Mouse (Mus musculus): ENCODE results near the gene Ptov1. TPM values are rescaled to one million over a fixed set of nuclear protein-coding genes. Genes with fewer than 3 reads are reported as not detected.

Ptov1 gene
- polyA plus RNA-seq, 1 experiment from 2014 or later: 331 TPM

GRCm38 (mm10) chr7:44860576-44861428 lies 8.8 kb downstream of the Ptov1 start:
- Histone ChIP-seq H3K4me2 (replicated peaks; ENCODE audit: low read depth, low read length) (no peak overlapping the region), H3K9ac (ENCODE audit: low read depth, low read length) (no peak overlapping the region), H3K27me3 (ENCODE audit: control insufficient read depth, insufficient read depth, low read length) (no peaks in the 10 kb centered on the region), H3K27ac (ENCODE audit: low read depth, low read length) (0 out of 2 replicates have a peak overlapping the region, but pooled peaks have one; percentile 47), H3K9me3 (ENCODE audit: control insufficient read depth, low read length) (no peaks in the 10 kb centered on the region), H3K4me1 (replicated peaks; ENCODE audit: control insufficient read depth, insufficient read depth, low read length) (peaks cover 6% of the 10 kb centered on the region; the same call in 1 of the 2 replicates), H3K4me3 (ENCODE audit: low read depth, low read length) (no peak overlapping the region), H3K36me3 (ENCODE audit: control insufficient read depth, insufficient read depth, low read length) (peaks cover 17% of the 10 kb centered on the region; the same call in 1 of the 2 replicates)
- peak; percentile 41; the same call in 1 of the 2 replicates for ATAC-seq (ENCODE audit: low FRiP score)
- peak; percentile 85 for DNase-seq (ENCODE audit: low spot score)
- WGBS: 64% methylated on average over 22 of the region's 22 CpGs

- H3K4me1 ChIP-seq (replicated peaks; ENCODE audit: control insufficient read depth, insufficient read depth, low read length): peaks cover 10% of the 10 kb centered on the region
- ATAC-seq (ENCODE audit: low FRiP score): no peak
- DNase-seq (ENCODE audit: low spot score): no peak
- H3K4me2 ChIP-seq (replicated peaks; ENCODE audit: low read depth, low read length): no peak overlapping the region
- H3K27ac ChIP-seq (ENCODE audit: low read depth, low read length): no peak overlapping the region
- WGBS: 91% methylated on average over 11 of the region's 11 CpGs
- H3K27me3 ChIP-seq (ENCODE audit: control insufficient read depth, insufficient read depth, low read length): no peaks in the 10 kb centered on the region
- H3K9ac ChIP-seq (ENCODE audit: low read depth, low read length): no peak overlapping the region
- peaks cover 14% of the 10 kb centered on the region; the same call in 1 of the 2 replicates for H3K36me3 ChIP-seq (ENCODE audit: control insufficient read depth, insufficient read depth, low read length)
- no peaks in the 10 kb centered on the region for H3K9me3 ChIP-seq (ENCODE audit: control insufficient read depth, low read length)
- H3K4me3 ChIP-seq (ENCODE audit: low read depth, low read length): no peak overlapping the region
These were observed 9.7 kb downstream of the Ptov1 start for GRCm38 (mm10) chr7:44859896-44860295.

DNA sequence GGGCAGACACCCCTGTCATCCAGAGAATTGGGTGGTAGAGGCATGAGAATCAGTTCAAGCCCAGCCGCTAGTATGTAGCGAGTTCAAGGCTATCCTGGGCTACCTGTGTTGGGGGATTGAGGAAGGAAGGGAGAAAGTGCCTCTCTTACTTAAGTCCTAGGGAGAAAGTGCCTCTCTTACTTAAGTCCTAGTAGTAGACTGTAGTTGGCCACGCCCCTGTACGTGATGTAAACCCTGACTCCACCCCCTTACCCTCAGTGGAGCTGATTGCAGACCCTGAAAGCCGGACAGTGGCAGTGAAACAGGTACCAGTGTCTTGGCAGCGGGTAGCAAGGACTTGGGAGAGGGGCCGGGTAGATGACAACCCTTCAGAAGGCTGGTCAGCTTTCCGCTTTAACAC lies 11.7 kb downstream of the Ptov1 start:
- DNase-seq (ENCODE audit: low spot score) (peak; percentile 50), ATAC-seq (ENCODE audit: low FRiP score) (no peak)
- WGBS: 32% methylated on average over 8 of the region's 8 CpGs
- Histone ChIP-seq H3K27me3 (ENCODE audit: control insufficient read depth, insufficient read depth, low read length) (no peaks in the 10 kb centered on the region), H3K27ac (ENCODE audit: low read depth, low read length) (no peak overlapping the region), H3K4me3 (ENCODE audit: low read depth, low read length) (peak overlapping the region; percentile 61), H3K9me3 (ENCODE audit: control insufficient read depth, low read length) (no peaks in the 10 kb centered on the region), H3K4me2 (replicated peaks; ENCODE audit: low read depth, low read length) (peak overlapping the region; percentile 74), H3K36me3 (ENCODE audit: control insufficient read depth, insufficient read depth, low read length) (peaks cover under 1% of the 10 kb centered on the region; the same call in 1 of the 2 replicates), H3K9ac (ENCODE audit: low read depth, low read length) (peak overlapping the region; percentile 70), H3K4me1 (replicated peaks; ENCODE audit: control insufficient read depth, insufficient read depth, low read length) (peaks cover 16% of the 10 kb centered on the region)

GRCm38 (mm10) chr7:44857042-44857552 lies 12.5 kb downstream of the Ptov1 start, which contains the start of gene Pnkp:
Pnkp (plus strand) TSS chr7:44857139.
- Histone ChIP-seq H3K9me3 (ENCODE audit: control insufficient read depth, low read length) (no peaks in the 10 kb centered on the region), H3K27me3 (ENCODE audit: control insufficient read depth, insufficient read depth, low read length) (no peaks in the 10 kb centered on the region), H3K4me3 (ENCODE audit: low read depth, low read length) (peak within 1 kb of the TSS; percentile 61), H3K4me2 (replicated peaks; ENCODE audit: low read depth, low read length) (peak within 1 kb of the TSS; percentile 74), H3K36me3 (ENCODE audit: control insufficient read depth, insufficient read depth, low read length) (no peaks in the 10 kb centered on the region; the same call in 1 of the 2 replicates), H3K9ac (ENCODE audit: low read depth, low read length) (peak within 1 kb of the TSS; percentile 70), H3K4me1 (replicated peaks; ENCODE audit: control insufficient read depth, insufficient read depth, low read length) (peaks cover 16% of the 10 kb centered on the region), H3K27ac (ENCODE audit: low read depth, low read length) (peak within 1 kb of the TSS; percentile 87)
- peak; percentile 92 for DNase-seq (ENCODE audit: low spot score)
- ATAC-seq (ENCODE audit: low FRiP score): peak; percentile 36
- under 1% methylated on average over 32 of the region's 32 CpGs for WGBS

DNA sequence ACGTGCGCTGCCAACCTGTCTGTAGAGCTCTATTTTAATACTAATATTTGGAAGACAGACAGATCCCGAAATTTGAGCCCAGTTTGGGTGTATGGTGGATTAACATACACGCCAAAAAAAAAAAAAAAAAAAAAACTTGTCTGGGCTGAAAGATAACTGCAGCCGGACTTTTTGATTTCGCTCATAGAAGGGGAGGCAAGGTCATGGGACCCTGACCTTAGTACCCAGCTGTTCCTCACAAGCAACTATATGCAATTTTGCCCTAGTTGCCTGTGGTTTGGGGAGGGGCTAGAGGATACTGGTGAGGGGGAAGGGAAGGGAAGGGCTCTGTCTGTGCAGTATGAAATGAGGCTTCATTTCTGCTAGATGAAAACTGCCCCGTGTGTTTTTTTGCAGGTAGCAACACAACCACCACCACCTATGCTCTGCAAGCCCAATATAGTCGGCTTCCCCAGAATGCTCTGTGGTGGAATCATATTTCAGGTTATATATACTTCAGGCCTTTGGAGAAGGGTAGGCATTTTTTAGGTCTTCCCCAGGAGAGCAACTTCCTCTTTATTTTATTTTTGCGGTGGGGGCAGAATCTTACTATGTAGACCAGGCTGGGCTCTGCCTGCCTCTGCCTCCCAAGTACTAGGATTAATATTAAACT lies 13.2 kb downstream of the Ptov1 start:
- no peaks in the 10 kb centered on the region for H3K9me3 ChIP-seq (ENCODE audit: control insufficient read depth, low read length)
- H3K27me3 ChIP-seq (ENCODE audit: control insufficient read depth, insufficient read depth, low read length): no peaks in the 10 kb centered on the region
- no peak overlapping the region for H3K9ac ChIP-seq (ENCODE audit: low read depth, low read length)
- ATAC-seq (ENCODE audit: low FRiP score) (no peak), DNase-seq (ENCODE audit: low spot score) (no peak)
- WGBS: 67% methylated on average over 9 of the region's 9 CpGs
- peak overlapping the region; percentile 87 for H3K27ac ChIP-seq (ENCODE audit: low read depth, low read length)
- peaks cover 16% of the 10 kb centered on the region for H3K4me1 ChIP-seq (replicated peaks; ENCODE audit: control insufficient read depth, insufficient read depth, low read length)
- H3K36me3 ChIP-seq (ENCODE audit: control insufficient read depth, insufficient read depth, low read length): no peaks in the 10 kb centered on the region; the same call in 1 of the 2 replicates
- peak overlapping the region; percentile 74 for H3K4me2 ChIP-seq (replicated peaks; ENCODE audit: low read depth, low read length)
- H3K4me3 ChIP-seq (ENCODE audit: low read depth, low read length): peak overlapping the region; percentile 61

DNA sequence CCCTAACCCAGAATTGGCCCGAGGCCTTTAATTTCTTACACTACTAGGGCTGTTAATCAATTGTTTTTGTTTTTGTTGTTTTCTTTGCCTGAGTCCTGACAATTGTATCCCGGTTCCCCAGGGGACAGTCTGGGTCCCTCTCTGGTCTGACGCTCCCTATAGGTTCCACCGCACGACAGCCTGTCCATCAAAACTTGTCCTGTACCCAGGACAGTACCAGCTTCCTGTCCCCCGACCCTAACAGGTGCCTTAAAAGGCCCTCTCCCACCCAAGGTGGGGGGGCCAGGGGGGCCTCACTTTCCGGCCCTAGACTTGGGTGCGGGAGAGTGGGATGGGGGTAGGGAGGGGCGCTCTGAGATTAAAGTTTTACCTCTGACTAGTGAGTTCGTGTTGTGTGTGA lies 14.6 kb downstream of the Ptov1 start:
- H3K4me2 ChIP-seq (replicated peaks; ENCODE audit: low read depth, low read length): peak overlapping the region; percentile 64
- no peak for DNase-seq (ENCODE audit: low spot score)
- 47% methylated on average over 10 of the region's 10 CpGs for WGBS
- H3K27me3 ChIP-seq (ENCODE audit: control insufficient read depth, insufficient read depth, low read length): no peaks in the 10 kb centered on the region
- H3K9me3 ChIP-seq (ENCODE audit: control insufficient read depth, low read length): no peaks in the 10 kb centered on the region
- peak overlapping the region; percentile 42 for H3K4me3 ChIP-seq (ENCODE audit: low read depth, low read length)
- H3K36me3 ChIP-seq (ENCODE audit: control insufficient read depth, insufficient read depth, low read length): no peaks in the 10 kb centered on the region; the same call in 1 of the 2 replicates
- H3K4me1 ChIP-seq (replicated peaks; ENCODE audit: control insufficient read depth, insufficient read depth, low read length): peaks cover 16% of the 10 kb centered on the region
- H3K27ac ChIP-seq (ENCODE audit: low read depth, low read length): peak overlapping the region; percentile 86
- ATAC-seq (ENCODE audit: low FRiP score): 0 out of 2 replicates have a peak, but pooled peaks have one; percentile 17
- peak overlapping the region; percentile 69 for H3K9ac ChIP-seq (ENCODE audit: low read depth, low read length)

- peak; percentile 44 for ATAC-seq (ENCODE audit: low FRiP score)
- H3K36me3 ChIP-seq (ENCODE audit: control insufficient read depth, insufficient read depth, low read length): no peaks in the 10 kb centered on the region; the same call in 1 of the 2 replicates
- H3K4me1 ChIP-seq (replicated peaks; ENCODE audit: control insufficient read depth, insufficient read depth, low read length): peaks cover 16% of the 10 kb centered on the region
- H3K9me3 ChIP-seq (ENCODE audit: control insufficient read depth, low read length): no peaks in the 10 kb centered on the region
- H3K27ac ChIP-seq (ENCODE audit: low read depth, low read length): peak overlapping the region; percentile 86
- peak overlapping the region; percentile 42 for H3K4me3 ChIP-seq (ENCODE audit: low read depth, low read length)
- H3K9ac ChIP-seq (ENCODE audit: low read depth, low read length): peak overlapping the region; percentile 69
- peak; percentile 79 for DNase-seq (ENCODE audit: low spot score)
- 1% methylated on average over 45 of the region's 45 CpGs for WGBS
- H3K4me2 ChIP-seq (replicated peaks; ENCODE audit: low read depth, low read length): peak overlapping the region; percentile 64
- H3K27me3 ChIP-seq (ENCODE audit: control insufficient read depth, insufficient read depth, low read length): no peaks in the 10 kb centered on the region
These were observed 15.1 kb downstream of the Ptov1 start for GRCm38 (mm10) chr7:44854356-44855031.

All from hindbrain, embryonic 11.5 days (tissue).